Mouse (Mus musculus): ENCODE data around the gene Fam222a.

- TF ChIP-seq CTCF (IDR thresholded peaks at IDR 0.05; ENCODE audit: low read depth) (no peak), EP300 (IDR thresholded peaks at IDR 0.05; ENCODE audit: low read depth) (no peak)
Observed at GRCm38 (mm10) chr5:114657426-114657825, 89.6 kb downstream of the Fam222a start.
